Mouse (Mus musculus) CD4-positive, CD25-positive, alpha-beta regulatory T cell, adult 2 months (primary cell): ENCODE results near the gene Tdgf1.

Source experiments
- DNase-seq: peaks from one replicate; pipeline ENCODE4 v3.0.0-alpha.2; 2012; ENCODE audit warnings: low read depth, low spot score

Tdgf1 gene

DNA sequence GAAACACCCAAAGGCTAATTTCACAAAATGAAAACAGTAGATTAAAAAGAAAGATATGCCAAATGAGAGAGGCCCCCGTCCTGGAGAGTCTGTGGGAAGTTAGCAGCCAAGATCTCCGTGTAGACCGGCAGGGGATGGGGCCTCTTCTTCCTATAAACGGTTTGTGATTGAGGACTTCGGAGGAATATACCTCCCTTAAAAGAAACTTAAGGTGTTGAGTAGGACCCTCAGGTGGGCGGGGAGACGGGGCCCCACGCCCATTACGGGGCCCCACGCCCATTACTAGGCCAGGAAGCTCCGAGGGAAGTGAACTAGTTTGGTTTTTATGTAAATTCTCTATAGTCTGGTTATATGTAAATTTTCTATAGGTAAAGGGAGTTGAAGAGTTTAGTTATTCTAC, at the start of gene Tdgf1:
Tdgf1 (minus strand) TSS at position 233 of the 400 bp plus-strand sequence.
- peak; percentile 42 for DNase-seq

DNA sequence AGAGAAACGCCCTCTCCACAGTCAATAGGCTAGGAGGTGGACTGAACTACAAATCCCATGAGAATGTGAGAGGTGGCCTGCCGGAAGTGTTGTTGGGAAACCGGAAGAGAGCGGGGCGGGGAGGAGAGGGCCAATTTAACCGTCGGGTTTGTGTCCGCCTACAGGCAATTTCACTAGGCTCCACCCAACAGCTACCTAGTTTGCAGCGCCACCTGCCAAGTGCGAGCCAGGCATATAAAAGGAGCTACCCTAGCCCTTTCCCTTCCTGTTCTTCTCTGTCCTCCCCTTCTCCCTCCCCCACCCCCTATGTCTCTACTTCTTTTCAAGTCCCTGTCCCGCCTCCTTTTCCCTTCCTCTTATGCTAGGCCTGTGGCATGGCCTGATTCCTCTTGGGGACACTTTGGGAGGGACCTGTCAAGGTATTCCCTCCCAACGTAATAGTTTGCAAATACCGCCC, 48.8 kb upstream of the Tdgf1 start:
- peak; percentile 93 for DNase-seq

DNA sequence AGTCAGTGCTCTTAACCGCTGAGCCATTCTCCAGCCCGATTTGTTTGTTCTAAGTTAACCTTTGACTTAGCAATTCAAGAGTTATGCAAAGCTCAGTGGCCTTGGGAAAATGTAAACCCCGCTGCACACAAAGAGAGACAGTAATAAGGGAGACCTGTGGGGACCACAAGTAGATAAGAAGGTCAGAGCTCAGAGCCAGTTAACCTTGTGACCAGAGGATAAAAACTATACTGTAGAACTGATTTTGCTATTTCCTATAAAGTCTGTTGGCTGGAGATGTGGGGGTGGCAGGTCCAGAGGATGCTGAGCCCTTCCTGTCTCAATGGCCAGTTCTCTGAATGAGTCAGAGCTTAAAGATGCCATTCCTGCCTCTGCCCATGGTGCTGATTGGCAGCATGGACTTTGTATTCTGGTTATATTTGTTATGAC, 47.3 kb upstream of the Tdgf1 start:
- DNase-seq: no peak

DNA sequence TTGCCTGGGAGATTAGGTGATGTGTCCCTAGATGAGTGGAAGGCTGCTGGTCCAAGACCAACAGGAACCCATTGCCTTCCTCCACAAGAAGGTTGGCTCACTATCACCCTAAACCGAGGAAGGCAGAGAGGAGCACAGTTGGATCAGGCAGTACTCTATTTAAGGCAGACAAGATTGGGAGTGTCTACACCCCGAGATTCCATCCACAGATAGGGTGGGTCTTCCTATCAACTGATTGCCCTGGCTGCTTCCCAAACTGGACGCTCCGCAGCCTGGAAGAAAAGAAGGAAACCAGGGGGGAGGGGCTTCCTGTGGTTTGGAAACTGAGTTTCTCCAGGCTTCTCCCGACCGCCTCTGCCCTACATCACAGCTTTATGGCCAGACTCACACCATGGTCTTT, 44.2 kb upstream of the Tdgf1 start, which contains the start of gene Rtp3:
Rtp3 (minus strand) TSS at position 380 of the 400 bp plus-strand sequence.
- no peak for DNase-seq

DNA sequence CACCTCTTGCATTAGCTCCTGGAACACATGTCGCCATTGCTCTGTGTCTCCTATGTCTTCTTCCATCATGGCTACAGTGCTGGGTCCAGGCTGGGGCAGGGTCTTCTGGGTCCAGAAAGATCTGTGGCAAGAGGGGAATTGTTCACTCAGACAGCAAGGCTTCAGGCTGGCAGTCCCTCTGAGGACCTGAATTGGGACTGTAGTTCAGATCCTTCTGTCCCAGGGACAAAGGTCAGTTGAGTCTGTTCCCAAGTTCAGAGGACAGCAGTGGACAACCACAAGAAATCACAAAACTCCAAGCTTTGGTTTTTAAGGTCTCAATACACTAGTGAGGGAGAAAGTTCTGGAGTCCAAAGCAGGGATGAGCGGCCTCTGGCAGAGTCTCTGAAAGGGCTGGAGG, 43.6 kb upstream of the Tdgf1 start:
- DNase-seq: no peak

DNA sequence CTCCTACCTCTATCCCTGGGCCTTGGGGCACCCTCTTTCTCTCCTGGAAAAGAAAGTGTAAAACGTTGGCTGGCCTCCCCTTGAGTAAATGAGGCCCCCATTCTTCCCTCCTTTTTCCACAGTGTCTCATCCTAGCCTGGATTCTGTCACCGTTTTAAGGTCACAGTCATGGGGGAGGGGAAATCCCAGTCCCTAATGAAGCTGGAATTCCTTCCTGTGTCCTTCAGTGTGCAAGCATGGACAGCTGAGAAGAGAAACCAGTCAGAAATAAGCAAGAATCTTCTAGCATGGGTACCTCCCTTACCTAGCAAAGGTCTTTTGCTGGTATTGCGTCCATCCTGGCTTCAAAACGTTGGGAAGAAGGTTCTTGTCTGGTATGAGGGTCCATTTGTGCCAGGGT, 43.2 kb upstream of the Tdgf1 start:
- DNase-seq: no peak

DNA sequence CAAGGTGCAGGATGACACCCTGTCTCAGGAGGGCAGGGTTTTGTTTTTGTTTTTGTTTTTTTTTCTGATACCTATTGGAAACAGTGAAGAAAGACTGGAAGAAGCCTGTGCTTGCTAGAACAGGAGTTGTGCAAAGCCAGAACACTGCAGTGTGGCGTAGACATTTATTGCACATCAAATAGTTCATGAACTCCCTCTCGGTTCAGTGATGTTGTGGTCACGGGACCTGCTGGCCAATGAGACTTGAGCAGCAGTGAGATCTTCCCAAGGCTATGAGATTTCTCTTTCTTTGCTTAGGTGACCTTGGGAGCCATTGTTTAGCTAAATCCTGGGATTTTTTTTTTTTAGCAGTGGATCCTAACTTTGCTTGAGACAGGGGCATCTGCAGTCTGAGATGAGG, 42.1 kb upstream of the Tdgf1 start:
- no peak for DNase-seq

DNA sequence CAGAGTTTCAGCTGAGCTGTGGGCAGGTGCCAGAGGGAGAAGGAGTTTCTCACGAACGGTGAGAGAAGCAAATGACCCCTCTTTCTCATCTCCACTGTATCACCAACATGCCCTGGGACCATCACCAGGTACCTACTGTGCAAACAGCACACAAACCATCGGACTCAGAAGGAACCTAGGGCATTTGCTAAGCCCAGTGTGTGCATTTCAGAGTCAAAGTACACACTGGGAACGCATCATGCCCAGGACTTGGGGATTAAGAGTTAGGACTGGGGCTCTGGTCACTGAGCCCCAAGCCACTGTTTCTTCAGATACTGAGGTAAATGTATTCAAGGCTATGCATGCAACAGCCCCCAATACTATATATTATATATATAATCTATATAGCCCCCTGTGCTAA, 41.4 kb upstream of the Tdgf1 start:
- DNase-seq: no peak

DNA sequence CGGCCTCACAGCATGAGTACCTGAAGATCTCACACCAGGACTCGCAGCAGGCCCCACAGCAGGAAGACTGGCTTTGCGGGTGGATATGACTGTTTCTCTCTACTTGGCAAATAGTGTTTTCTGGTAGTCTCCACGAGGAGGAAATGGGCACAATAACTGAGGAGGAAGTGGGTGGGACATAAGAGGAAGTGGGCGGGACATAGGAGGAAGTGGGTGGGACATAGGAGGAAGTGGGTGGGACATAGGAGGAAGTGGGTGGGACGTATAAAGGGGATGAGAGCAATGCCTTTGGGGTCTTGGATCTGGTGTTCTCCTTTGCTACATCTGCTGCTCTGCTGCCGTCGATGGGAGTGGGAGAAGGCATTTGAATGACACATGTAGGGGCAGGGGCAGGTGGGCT, 40.0 kb upstream of the Tdgf1 start:
- DNase-seq: no peak

DNA sequence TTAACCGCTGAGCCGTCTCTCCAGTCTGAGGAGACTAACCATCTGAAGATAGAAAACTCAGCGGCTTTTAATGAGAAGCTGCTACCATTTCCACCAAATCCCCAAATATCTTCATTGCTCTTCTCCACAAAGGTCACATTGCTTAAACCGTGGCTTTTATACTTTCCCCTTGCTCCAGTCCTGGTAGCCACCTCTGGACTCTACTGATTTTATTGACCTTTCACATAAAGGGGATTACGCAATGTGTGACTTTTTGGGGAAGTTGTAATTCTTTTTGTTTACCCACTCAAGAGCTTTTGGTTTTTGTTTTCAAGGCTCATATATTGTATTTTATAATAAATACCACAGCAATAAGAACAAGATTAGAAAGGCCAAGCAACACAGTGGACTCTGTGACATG, 39.6 kb upstream of the Tdgf1 start:
- DNase-seq: no peak

DNA sequence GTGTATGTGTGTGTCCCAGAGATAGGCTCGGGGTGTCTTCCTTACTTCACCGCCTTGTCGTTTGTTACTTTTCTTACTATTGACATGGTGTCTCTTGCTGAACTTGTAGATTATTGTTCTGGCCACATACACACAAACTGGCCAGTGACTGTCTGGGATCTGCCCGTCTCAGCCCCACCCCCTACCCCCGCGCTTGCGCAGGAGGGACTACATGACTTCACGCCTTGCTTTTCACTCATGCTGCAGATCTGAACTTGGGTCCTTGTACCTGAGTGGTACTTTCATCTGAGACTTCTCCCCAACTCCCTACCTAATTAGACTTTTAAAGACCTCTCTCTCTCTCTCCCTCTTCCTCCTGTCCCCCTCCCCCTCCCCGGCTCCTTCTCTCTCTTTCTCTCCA, 38.1 kb upstream of the Tdgf1 start:
- no peak for DNase-seq

DNA sequence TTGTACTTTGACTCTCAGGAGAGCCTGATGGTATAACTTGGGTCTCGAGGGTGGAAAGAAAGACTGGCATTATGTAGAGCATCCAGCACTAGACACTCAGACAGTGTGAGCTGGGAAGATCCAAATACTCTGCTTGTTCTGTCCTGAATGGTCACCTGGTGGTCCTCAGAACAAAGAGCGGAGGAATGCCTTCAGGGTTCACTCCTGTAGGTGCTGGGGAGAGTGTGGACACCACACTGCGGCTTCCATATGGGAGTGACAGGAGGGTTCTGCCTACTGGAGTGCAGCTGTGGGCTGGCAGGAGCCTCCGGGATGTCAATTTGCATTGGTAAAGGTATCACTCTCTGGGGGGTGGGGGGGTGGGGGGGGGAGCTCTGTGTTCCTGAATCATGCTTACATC, 36.4 kb upstream of the Tdgf1 start:
- DNase-seq: no peak

DNA sequence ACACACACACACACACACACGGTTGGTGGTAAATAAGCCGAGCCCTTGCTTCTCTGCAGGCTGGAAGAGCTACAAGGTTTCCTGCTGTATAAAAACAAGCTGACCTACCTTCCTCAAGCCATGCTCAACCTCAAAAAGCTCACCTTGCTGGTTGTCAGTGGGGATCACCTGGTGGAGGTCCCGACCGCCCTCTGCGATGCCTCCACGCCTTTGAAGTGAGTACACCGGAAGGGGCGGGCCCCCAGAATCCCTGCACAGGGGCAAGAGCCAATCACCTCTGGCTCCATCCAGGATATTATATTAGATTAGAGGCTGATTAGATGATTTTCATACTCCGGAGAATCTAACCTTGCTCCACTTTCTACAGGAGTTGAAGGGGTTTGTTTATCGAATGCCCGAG, 33.5 kb upstream of the Tdgf1 start:
- DNase-seq: no peak

DNA sequence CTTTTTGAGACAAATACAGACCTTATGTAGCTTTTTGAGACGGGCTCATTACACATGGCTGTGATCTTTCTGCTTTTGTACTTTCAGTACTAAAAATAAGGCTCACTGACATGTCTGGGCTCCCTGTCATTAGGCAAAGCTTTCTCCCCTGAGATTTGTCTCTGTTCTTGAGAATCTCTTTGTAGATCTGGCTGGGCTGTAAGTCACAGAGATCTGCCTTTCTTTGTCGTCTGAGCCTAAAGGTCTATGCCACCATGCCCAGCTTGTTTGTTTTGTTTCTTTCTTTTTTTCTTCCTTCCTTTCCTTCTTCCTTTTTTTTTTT, 19.9 kb upstream of the Tdgf1 start:
- no peak for DNase-seq

DNA sequence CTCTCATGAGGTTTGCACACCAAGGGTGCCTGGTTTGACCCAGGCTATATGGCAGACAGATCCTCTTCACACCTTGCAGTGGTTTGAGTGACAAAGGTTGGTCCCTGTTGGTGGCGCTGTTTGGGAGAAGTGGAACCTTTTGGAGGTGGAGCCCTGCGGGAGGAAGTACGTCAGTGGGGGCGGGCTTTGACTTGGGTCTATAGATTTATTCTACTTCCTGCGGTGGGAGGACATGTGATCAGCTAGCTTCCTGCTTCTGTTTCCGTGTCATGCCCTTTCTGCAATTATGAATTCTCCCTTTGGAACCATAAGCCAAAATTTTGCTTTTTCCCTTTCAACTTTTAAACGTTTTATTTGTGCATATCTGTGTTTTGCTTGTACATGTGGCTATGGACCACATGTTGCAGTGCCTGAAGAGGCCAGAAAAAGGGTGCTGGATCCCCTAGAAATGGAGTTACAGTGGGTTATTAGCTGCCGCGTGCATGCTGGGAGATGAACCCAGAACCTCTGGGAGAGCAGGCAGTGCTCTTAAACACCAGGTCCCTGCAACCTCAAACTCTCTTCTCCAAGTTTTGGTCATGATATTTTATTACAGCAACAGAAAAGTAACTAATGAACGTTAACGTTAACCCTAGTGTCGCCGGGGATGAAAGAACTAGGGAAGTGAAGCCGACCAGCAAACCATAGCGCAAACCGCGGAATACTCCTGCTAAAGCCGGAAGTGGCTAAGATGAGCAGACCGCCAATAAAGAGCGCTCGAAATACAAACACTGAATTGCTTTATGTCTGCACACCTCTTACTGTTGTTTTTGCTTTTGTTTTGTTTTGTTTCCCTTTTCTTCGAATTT, 19.3 kb upstream of the Tdgf1 start:
- peak; percentile 49 for DNase-seq

DNA sequence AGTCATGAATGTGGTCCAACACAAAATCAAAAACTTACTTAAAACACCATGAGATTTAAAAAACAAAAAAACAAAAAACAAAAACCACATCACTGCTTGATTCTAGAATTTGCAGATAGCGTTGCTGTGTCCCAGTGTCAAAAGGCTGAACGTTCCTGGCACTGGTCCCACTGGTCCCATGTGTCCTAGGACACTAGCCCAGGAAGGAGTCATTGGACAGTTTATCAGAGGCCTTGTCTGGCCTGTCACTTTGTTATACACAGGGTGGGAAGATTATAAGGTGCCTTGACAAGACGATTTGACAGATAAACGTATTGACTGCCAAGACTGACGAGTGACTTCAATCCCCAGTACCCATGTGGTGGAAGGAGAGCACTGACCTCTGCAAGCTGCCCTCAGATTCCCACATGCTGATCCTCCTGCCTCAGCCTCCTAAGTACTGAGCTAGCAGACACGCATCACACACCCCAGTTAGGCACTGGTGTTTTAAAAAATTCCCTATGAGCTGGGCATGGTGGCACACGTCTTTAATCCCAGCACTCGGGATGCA, 17.7 kb upstream of the Tdgf1 start:
- DNase-seq: no peak

DNA sequence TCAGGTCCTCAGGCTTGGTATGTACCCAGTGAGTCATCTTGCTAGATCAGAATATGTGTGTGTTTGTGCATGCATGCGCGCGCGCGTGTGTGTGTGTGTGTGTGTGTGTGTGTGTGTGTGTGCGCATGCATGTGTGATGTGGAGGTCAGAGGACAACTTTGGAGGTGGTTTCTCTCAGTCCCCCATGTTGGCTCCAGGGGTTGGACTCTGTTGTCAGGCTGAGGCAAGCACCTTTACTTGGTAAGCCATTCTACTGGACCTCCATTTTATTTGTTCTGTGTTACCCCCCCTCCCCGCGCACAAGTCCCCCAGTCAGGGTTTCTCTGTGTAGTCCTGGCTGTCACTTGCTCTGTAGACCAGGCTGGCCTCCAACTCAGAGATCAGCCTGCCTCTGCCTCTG, 15.4 kb upstream of the Tdgf1 start:
- DNase-seq: no peak

DNA sequence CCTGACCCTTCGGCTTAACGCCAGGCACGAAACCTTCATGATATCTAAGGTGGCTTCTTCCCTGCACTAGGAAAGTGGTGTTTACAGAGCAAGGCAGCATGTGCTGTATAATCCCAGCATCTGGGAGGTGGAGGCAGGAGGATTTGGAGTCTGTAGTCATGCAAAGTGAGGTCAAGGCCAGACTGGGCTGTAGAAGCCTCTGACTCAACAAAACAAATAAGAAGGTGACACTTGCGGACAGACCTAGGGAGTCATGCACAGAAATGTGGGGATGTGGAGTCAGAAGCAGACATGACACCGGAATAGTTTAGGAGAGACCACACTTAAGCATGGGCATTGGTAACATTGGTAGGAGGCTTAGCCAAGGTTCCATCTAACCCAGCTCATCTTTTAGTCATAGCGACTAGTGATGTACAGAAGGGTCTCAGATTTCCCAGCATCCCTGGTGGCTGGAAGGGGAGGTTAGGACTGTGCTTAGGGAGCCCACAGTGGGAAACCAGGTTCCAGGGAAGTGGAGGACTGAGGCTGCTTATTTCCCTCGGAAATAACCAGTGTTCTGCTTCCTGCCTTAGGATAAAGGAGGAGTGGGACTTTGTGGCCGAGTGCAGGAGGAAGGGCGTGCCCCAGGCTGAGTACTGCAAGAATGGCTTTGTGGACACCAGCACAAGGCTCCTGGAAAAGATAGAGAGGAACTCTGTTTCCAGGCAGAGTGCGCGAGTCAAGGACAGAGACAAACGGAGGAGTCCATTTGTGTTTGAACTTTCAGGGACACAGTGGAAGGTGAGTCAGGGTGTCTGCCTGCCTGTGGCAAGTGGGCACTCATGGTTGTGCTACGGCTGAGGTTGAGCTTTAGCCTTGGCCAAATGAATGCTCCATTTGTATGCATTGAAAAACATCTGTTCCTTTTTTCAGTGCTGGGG, 14.5 kb upstream of the Tdgf1 start:
- DNase-seq: no peak

DNA sequence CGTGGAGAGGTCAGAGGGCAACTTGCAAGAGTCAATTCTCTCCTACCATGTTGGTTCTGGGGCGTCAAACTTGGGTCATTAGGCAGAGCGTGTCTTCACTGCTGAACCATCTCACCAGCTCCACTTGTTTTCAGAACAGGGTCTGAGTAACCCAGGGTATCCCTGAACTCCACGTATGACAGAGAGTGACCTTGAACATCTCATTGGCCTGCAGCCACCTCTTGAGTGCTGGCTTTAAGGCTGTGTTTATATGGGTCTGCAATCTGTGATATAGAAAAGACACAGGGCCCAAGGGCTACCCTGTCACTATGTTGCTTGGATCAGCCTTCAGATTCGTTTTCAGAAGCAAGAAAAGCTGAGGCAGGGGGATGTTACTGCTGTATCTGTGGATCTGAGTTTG, 13.7 kb upstream of the Tdgf1 start:
- DNase-seq: no peak

DNA sequence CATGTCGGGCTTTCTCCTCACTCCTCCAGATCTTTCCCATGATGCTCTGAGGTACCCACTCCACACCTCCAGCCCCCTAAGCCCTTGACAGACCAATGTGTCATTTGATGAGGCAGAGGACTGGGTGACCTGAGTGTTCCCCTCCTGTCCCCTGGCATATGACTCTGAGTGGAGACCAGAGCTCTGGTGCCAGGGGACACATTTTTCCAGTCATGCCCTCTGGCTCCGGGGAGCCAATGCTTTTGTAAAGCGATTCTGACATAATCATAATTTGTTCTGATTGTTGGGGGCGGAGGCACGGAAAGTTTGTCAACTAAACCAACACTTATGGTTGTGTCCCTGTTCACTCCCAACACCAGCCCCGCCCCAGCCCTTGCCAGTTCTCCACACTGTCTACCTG, 10.0 kb upstream of the Tdgf1 start:
- no peak for DNase-seq

DNA sequence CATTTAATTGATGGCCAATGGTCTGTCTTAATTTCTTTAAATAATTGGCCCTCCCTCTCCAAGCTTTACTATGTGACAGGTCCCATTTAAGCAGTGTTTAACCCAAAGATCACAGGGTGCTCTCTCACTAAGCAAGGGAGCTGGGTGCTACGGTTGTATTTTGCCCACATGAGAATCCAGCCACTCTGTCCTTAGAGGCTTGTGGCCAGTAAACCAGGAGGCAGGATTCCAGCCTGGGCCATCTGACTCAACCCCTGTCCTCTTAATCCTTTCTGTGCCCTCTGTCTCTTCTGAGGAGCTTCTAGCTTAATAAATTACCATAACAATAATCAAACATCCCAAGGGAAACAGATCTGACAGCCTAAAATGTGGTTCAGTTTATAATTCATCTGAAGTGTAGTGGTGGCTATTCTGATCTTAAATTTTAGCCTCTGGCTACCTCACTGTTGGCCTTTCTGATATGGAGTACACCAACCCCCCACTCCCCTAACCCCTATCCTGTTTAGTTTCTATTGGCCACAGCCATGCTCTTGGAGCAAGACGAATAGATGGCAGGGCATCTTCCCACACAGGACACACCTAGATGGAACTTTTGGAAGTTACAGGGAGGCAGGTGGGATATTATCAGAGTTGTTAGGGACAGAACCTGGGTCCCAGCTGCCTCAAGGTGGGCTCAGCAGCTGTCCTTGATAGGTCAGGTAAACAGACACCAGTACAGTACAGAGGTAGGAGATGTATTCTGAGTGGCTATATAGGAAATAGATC, 8.9 kb upstream of the Tdgf1 start:
- DNase-seq: no peak
